Mouse (Mus musculus): ENCODE results near the gene Zfp334. TPM values are rescaled to one million over a fixed set of nuclear protein-coding genes. Genes with fewer than 3 reads are reported as not detected.

Gene Zfp334
- polyA plus RNA-seq, 1 experiment from 2014 or later = 5.6 TPM

- ATAC-seq (ENCODE audit: insufficient read depth, low FRiP score, low read depth) = no peak
- Histone ChIP-seq H3K27me3 (replicated peaks) (no peaks in the 10 kb centered on the region), H3K9me3 (no peaks in the 10 kb centered on the region), H3K4me2 (no peak overlapping the region), H3K4me3 (replicated peaks) (no peak overlapping the region), H3K36me3 (no peaks in the 10 kb centered on the region), H3K4me1 (no peaks in the 10 kb centered on the region), H3K9ac (no peak overlapping the region), H3K27ac (no peak overlapping the region)
- 45% methylated on average over 14 of the region's 14 CpGs for WGBS
Measured at GRCm38 (mm10) chr2:165332610-165333210, 55.3 kb downstream of the Zfp334 start.

- Histone ChIP-seq H3K4me1 (peaks cover 19% of the 10 kb centered on the region), H3K9ac (no peak overlapping the region)
- WGBS = 17% methylated on average over 3 of the region's 3 CpGs
Measured at GRCm38 (mm10) chr2:165329703-165330102, 58.4 kb downstream of the Zfp334 start.

GRCm38 (mm10) chr2:165328746-165329145 lies 59.3 kb downstream of the Zfp334 start:
- H3K4me3 ChIP-seq (replicated peaks) = no peak overlapping the region
- no peak for ATAC-seq (ENCODE audit: insufficient read depth, low FRiP score, low read depth)
- H3K36me3 ChIP-seq = no peaks in the 10 kb centered on the region
- whole genome bisulfite sequencing = 65% methylated on average over 5 of the region's 5 CpGs
- H3K9ac ChIP-seq = no peak overlapping the region
- H3K4me2 ChIP-seq = no peak overlapping the region
- no peaks in the 10 kb centered on the region for H3K27me3 ChIP-seq (replicated peaks)
- no peak overlapping the region for H3K27ac ChIP-seq
- peaks cover 28% of the 10 kb centered on the region for H3K4me1 ChIP-seq
- H3K9me3 ChIP-seq = no peaks in the 10 kb centered on the region

More at GRCm38 (mm10) chr2:165329703-165330102, 58.4 kb downstream of the Zfp334 start:
- Histone ChIP-seq H3K9me3 (no peaks in the 10 kb centered on the region), H3K27me3 (replicated peaks) (no peaks in the 10 kb centered on the region), H3K4me3 (replicated peaks) (no peak overlapping the region), H3K4me2 (no peak overlapping the region), H3K27ac (no peak overlapping the region), H3K36me3 (no peaks in the 10 kb centered on the region)
- no peak for ATAC-seq (ENCODE audit: insufficient read depth, low FRiP score, low read depth)

- Histone ChIP-seq H3K4me1 (peaks cover 29% of the 10 kb centered on the region), H3K27ac (no peak overlapping the region), H3K27me3 (replicated peaks) (no peaks in the 10 kb centered on the region), H3K9ac (no peak overlapping the region; the same call in 1 of the 2 replicates), H3K4me3 (replicated peaks) (peak overlapping the region; percentile 72; the same call in 1 of the 2 replicates), H3K4me2 (peak overlapping the region; percentile 94), H3K36me3 (no peaks in the 10 kb centered on the region), H3K9me3 (no peaks in the 10 kb centered on the region)
- WGBS = 50% methylated on average over 7 of the region's 7 CpGs
- no peak for ATAC-seq (ENCODE audit: insufficient read depth, low FRiP score, low read depth)
Measured at GRCm38 (mm10) chr2:165327386-165327785, 60.7 kb downstream of the Zfp334 start.

- Histone ChIP-seq H3K4me2 (peak within 1 kb of the TSS; percentile 94), H3K4me3 (replicated peaks) (peak within 1 kb of the TSS; percentile 72), H3K9me3 (no peaks in the 10 kb centered on the region), H3K4me1 (peaks cover 37% of the 10 kb centered on the region), H3K27me3 (replicated peaks) (no peaks in the 10 kb centered on the region), H3K36me3 (no peaks in the 10 kb centered on the region), H3K9ac (peak within 1 kb of the TSS; percentile 66), H3K27ac (peak within 1 kb of the TSS; percentile 71)
- peak; percentile 98 for ATAC-seq (ENCODE audit: insufficient read depth, low FRiP score, low read depth)
- 0% methylated on average over 55 of the region's 55 CpGs for WGBS
Measured at GRCm38 (mm10) chr2:165326304-165327190, 61.5 kb downstream of the Zfp334 start, which contains the start of gene Elmo2. Gene Elmo2 (minus strand): TSS chr2:165326479.

- H3K4me3 ChIP-seq (replicated peaks) = peak overlapping the region; percentile 72
- H3K36me3 ChIP-seq = no peaks in the 10 kb centered on the region
- ATAC-seq (ENCODE audit: insufficient read depth, low FRiP score, low read depth) = peak; percentile 14; the same call in 1 of the 2 replicates
- peak overlapping the region; percentile 66 for H3K9ac ChIP-seq
- no peaks in the 10 kb centered on the region for H3K27me3 ChIP-seq (replicated peaks)
- H3K9me3 ChIP-seq = no peaks in the 10 kb centered on the region
- H3K27ac ChIP-seq = peak overlapping the region; percentile 71
- WGBS = under 1% methylated on average over 30 of the region's 30 CpGs
- H3K4me2 ChIP-seq = peak overlapping the region; percentile 94
- H3K4me1 ChIP-seq = peaks cover 44% of the 10 kb centered on the region
Measured at GRCm38 (mm10) chr2:165325521-165326303, 62.3 kb downstream of the Zfp334 start.

Other genes starting within 250 kb of the Zfp334 start
- gene Cdh22, start 153.4 kb downstream of the Zfp334 start, polyA plus RNA-seq (2015; fragmentation: Nextera tagmentation; extraction: Ambion mirVana) = 0.57 and 0.63 TPM in 2 replicates
- 60.5 and 71.8 TPM in 2 replicates for gene Slc35c2, start 100.4 kb downstream of the Zfp334 start, polyA plus RNA-seq (2015; fragmentation: Nextera tagmentation; extraction: Ambion mirVana)
- 53.2 and 56.2 TPM in 2 replicates for gene Elmo2, start 61.8 kb downstream of the Zfp334 start, polyA plus RNA-seq (2015; fragmentation: Nextera tagmentation; extraction: Ambion mirVana)
- gene Zfp663, start 19.5 kb downstream of the Zfp334 start, polyA plus RNA-seq (2015; fragmentation: Nextera tagmentation; extraction: Ambion mirVana) = 0.64 and 0.66 TPM in 2 replicates
- 0.37 and 0.59 TPM in 2 replicates for gene Ocstamp, start 12.1 kb upstream of the Zfp334 start, polyA plus RNA-seq (2015; fragmentation: Nextera tagmentation; extraction: Ambion mirVana)
- gene Slc13a3, start 85.0 kb upstream of the Zfp334 start, polyA plus RNA-seq (2015; fragmentation: Nextera tagmentation; extraction: Ambion mirVana) = 0.89 and 1.0 TPM in 2 replicates
- gene Trp53rka, start 105.1 kb upstream of the Zfp334 start, polyA plus RNA-seq (2015; fragmentation: Nextera tagmentation; extraction: Ambion mirVana) = 32.7 and 32.8 TPM in 2 replicates
- gene Slc2a10, start 115.5 kb upstream of the Zfp334 start, polyA plus RNA-seq (2015; fragmentation: Nextera tagmentation; extraction: Ambion mirVana) = 7.2 and 8.1 TPM in 2 replicates
- gene Eya2, start 206.8 kb upstream of the Zfp334 start, polyA plus RNA-seq (2015; fragmentation: Nextera tagmentation; extraction: Ambion mirVana) = 8.6 and 10.3 TPM in 2 replicates

Measured in stomach, embryonic 15.5 days (tissue).